In genomic region chr11:71847684-71848367, GRCm38 (mm10) we compare ENCODE assay signal across 8 mouse cellular contexts.
DNase-seq lines count a peak whose midpoint lies in the region; ATAC-seq lines count a peak whose summit lies in the region.

No protein-coding gene starts in this region.

- DNase-seq in adrenal gland, adult 2 months, result peak; percentile 15
- DNase-seq in adrenal gland, adult 8-10 months, result no peak
- peak; percentile 8 to 18 for DNase-seq in left cerebral cortex, adult 18-20 months (ENCODE audit: low spot score in 2 of 2)
- DNase-seq in left cerebral cortex, postnatal 36 days (ENCODE audit: low spot score in 2 of 2), result no peak
- peak; percentile 27 for DNase-seq in adrenal gland, postnatal 14 days
- peak; percentile 5 for DNase-seq in heart, postnatal 4 days
- no peak for DNase-seq in frontal cortex, postnatal 14 days (ENCODE audit: low spot score in 2 of 2)

- intact Hi-C loops in left cerebral cortex, postnatal 36 days (cut with DNase I), result loop anchor here (5.0 kb wide), 1 partner anchor 501 kb away; no protein-coding TSS in a partner anchor

- ATAC-seq in monocyte, adult 5-6 weeks (replicated peaks; ENCODE audit: insufficient number of reproducible peaks, low FRiP score, low TSS enrichment, poor library complexity, severe bottlenecking), result no peak

Comparison
In these comparisons a context has a peak if more than half of its experiments do, and no peak if none do; other contexts are left out.
1. DNase-seq: peak in adrenal gland, adult 2 months (single experiment), left cerebral cortex, adult 18-20 months (2 of 2), adrenal gland, postnatal 14 days (single experiment) and heart, postnatal 4 days (single experiment); none in adrenal gland, adult 8-10 months (single experiment), left cerebral cortex, postnatal 36 days (0 of 2) and frontal cortex, postnatal 14 days (0 of 2).